Mouse (Mus musculus) forebrain, postnatal 0 days (tissue): Measurements from ENCODE around the gene Dock9. TPM values are rescaled to one million over a fixed set of nuclear protein-coding genes. Genes with fewer than 3 reads are reported as not detected.
A peak's percentile ranks its signal among the peaks of the same experiment; 100 is the strongest.

Experiments
- ATAC-seq: fragments of 200-750 bp; cut with Nextera tagmentation; 2 replicates; pipeline ENCODE4 v1.8.0; 2017; ENCODE audit warnings: mild to moderate bottlenecking, moderate library complexity
- DNase-seq: peaks from one replicate; pipeline ENCODE4 v3.0.0-alpha.2; 2015
- H3K27ac ChIP-seq: fragments of 300-500 bp; sonication (generic); 2 replicates; pipeline ENCODE4 v1.5.1; 2014; ENCODE audit warnings: low read depth, mild to moderate bottlenecking, antibody characterized with exemption, low read length, moderate library complexity, mixed read lengths
- H3K27me3 ChIP-seq: fragments of 300-500 bp; sonication (generic); 2 replicates; pipeline ENCODE4 v1.6.1; 2014; ENCODE audit warnings: mild to moderate bottlenecking, low read length, mixed read lengths; ENCODE audit not compliant: insufficient read depth
- H3K36me3 ChIP-seq: fragments of 300-500 bp; sonication (generic); 2 replicates; pipeline ENCODE4 v1.6.1; 2014; ENCODE audit warnings: mild to moderate bottlenecking, moderate library complexity; ENCODE audit not compliant: insufficient read depth
- H3K4me1 ChIP-seq: fragments of 300-500 bp; sonication (generic); 2 replicates; pipeline ENCODE4 v1.6.1; 2014; ENCODE audit warnings: antibody characterized with exemption; ENCODE audit not compliant: insufficient read depth
- H3K4me2 ChIP-seq: fragments of 300-500 bp; sonication (generic); 2 replicates; pipeline ENCODE4 v1.6.1; 2014; ENCODE audit warnings: low read depth, mild to moderate bottlenecking, moderate library complexity
- H3K4me3 ChIP-seq: fragments of 300-500 bp; sonication (generic); 2 replicates; pipeline ENCODE4 v1.5.1; 2014; ENCODE audit warnings: low read depth, low read length, mixed read lengths
- H3K9ac ChIP-seq: fragments of 300-500 bp; sonication (generic); 2 replicates; pipeline ENCODE4 v1.6.1; 2014; ENCODE audit warnings: mild to moderate bottlenecking
- H3K9me3 ChIP-seq: fragments of 300-500 bp; sonication (generic); 2 replicates; pipeline ENCODE4 v1.6.1; 2016; ENCODE audit warnings: low read length
- CTCF ChIP-seq: sonication (generic); IDR thresholded peaks from 2 replicates; pipeline ENCODE4 v1.5.1; 2016; ENCODE audit warnings: antibody characterized with exemption, control low read depth, low read depth
- WGBS: fragments of 180-500 bp; shearing (Covaris S2); extraction: QIAGEN DNeasy Blood & Tissue Kit; methylation state at CpG from one replicate; pipeline ENCODE4 v1.1.7; 2014; 5-methylcytosine and 5-hydroxymethylcytosine counted together
- polyA plus RNA-seq: library from polyadenylated mRNA; unstranded; fragments of >200 nt; fragmentation: Nextera tagmentation; extraction: Ambion mirVana; gene quantifications from 2 replicates; pipeline ENCODE4 v1.2.1, GENCODE M21; 2015
- total RNA-seq: library from RNA; depleted of rRNA; stranded (reverse); fragments of >200 nt; gene quantifications from 2 replicates; pipeline ENCODE4 v1.2.3, GENCODE M21; 2014

Gene Dock9
- total and polyA plus RNA-seq, 2 experiments from 2014 or later: 14.2 to 87.2 TPM

DNA sequence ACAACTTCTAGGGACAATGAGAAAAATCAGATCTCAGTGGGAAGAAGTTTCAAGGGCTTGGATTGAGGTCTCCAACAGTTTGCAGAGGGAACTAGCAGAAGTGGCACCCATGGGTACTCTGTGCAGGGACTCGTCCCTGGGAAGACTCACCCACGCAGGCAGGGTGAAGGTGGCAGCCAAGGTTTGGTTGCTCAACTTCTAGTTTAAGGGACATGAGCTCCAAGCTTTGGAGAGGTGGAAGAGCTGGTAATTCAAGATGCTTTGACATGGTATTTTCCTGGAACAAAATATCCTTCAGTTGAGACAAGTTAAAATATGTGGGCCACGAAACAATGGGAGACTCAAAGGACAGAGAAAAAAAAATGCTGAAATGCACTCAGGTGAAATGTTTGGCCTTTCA, 263.1 kb downstream of the Dock9 start:
- H3K36me3 ChIP-seq: no peaks in the 10 kb centered on the region
- no peaks in the 10 kb centered on the region for H3K9me3 ChIP-seq
- H3K9ac ChIP-seq: no peak overlapping the region
- no peak overlapping the region for H3K4me3 ChIP-seq
- no peak for TF ChIP-seq CTCF
- no peak for DNase-seq
- H3K4me1 ChIP-seq: no peaks in the 10 kb centered on the region
- H3K27me3 ChIP-seq: no peaks in the 10 kb centered on the region
- no peak for ATAC-seq
- WGBS: 86% methylated on average over 3 of the region's 3 CpGs
- no peak overlapping the region for H3K4me2 ChIP-seq
- H3K27ac ChIP-seq: no peak overlapping the region

DNA sequence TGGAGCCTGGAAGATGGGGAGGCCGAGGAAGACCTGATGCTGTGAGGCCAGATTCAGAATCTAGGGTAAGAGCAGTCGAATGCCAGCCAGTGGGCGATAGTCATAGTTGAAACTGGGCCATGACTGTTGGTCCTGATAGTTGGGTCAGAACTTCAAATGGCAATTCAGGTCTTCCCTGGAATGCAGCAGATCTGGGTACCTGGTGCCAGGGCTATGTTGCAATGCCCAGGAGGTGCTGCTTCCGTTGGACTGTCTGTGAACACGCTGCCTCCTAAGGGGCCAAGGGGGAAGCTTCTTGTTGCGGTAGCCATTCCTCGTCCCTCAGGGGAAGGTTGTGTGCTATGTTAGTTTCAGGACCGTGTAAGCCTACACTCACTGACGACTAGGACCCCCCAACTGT, 266.8 kb downstream of the Dock9 start:
- TF ChIP-seq CTCF: no peak
- H3K27ac ChIP-seq: no peak overlapping the region
- no peaks in the 10 kb centered on the region for H3K4me1 ChIP-seq
- no peak overlapping the region for H3K4me3 ChIP-seq
- ATAC-seq: no peak
- no peak for DNase-seq
- no peak overlapping the region for H3K4me2 ChIP-seq
- H3K9ac ChIP-seq: no peak overlapping the region
- 86% methylated on average over 9 of the region's 9 CpGs for WGBS
- H3K9me3 ChIP-seq: no peaks in the 10 kb centered on the region
- no peaks in the 10 kb centered on the region for H3K36me3 ChIP-seq
- no peaks in the 10 kb centered on the region for H3K27me3 ChIP-seq

DNA sequence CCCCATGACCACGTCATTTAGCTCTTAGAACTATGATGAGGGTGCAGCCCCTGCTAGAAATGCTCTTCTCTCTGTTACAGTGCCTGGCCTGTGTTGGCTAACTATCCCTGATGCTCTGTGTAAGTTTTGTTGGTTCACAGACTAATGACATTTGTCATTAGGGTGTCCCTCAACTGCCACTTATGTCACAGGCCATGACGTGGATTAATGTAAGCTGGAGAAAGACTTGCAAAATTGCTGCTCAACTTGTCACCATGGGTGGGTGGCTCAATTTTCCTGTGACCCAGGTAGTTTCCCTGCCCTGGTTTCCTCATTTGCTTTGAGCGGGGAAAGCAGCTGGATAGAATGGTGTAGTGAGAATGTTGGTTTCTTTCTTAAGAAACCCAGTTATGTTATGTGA, 269.8 kb downstream of the Dock9 start:
- Histone ChIP-seq H3K4me3 (no peak overlapping the region), H3K9ac (no peak overlapping the region), H3K4me2 (no peak overlapping the region), H3K36me3 (no peaks in the 10 kb centered on the region), H3K27ac (no peak overlapping the region), H3K9me3 (no peaks in the 10 kb centered on the region), H3K27me3 (no peaks in the 10 kb centered on the region), H3K4me1 (no peaks in the 10 kb centered on the region)
- ATAC-seq (no peak), DNase-seq (no peak)
- 80% methylated on average over 3 of the region's 3 CpGs for WGBS
- TF ChIP-seq CTCF: no peak

DNA sequence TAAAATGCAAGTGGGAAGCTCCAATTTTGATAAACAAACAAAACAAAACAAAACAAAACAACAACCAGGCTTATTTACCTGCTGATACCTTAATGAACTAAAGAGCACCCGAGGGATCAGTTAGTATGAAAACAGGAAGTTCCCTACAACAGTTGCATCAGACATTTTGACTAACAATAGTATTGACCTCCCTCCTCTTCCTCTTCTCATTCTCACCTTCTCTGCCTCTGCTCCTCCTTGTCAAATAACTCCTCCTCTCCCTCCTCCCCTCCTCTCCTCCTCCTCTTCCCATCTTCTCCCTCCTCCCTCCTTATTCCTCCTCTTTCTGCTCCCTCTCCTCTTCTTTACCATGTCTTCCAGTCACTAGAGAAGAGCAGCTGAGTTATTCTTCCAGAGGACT, 270.4 kb downstream of the Dock9 start:
- no peak for ATAC-seq
- no peak overlapping the region for H3K9ac ChIP-seq
- no peak for TF ChIP-seq CTCF

DNA sequence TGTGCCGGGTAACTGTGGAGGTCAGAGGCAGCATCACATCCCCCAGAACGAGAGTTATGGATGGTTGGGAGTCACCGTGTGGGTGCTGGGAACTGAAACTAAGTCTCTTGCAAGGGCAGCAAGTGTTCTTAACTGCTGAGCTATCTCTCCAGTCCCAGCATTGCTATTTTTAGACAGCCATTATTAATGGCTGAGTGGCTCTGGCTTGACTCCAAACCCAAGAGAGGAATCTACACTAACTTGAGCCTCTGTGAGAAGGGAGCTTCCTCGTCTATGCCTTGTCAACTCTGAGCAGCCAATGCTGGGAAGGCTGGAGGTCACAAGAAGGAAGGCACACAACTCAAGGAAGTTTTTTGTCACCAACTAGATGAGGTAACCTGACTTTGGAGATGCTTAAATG, 275.9 kb downstream of the Dock9 start:
- Histone ChIP-seq H3K27ac (no peak overlapping the region), H3K9me3 (no peaks in the 10 kb centered on the region), H3K27me3 (no peaks in the 10 kb centered on the region), H3K36me3 (no peaks in the 10 kb centered on the region), H3K4me1 (no peaks in the 10 kb centered on the region), H3K4me2 (no peak overlapping the region), H3K9ac (no peak overlapping the region), H3K4me3 (no peak overlapping the region)
- peak; percentile 10 for DNase-seq
- no peak for ATAC-seq
- no peak for TF ChIP-seq CTCF
- WGBS: 69% methylated on average over 4 of the region's 4 CpGs

More for the DNA sequence above, 270.4 kb downstream of the Dock9 start:
- H3K4me1 ChIP-seq: no peaks in the 10 kb centered on the region
- no peak overlapping the region for H3K4me2 ChIP-seq
- 73% methylated on average over 1 of the region's 1 CpGs for WGBS
- H3K4me3 ChIP-seq: no peak overlapping the region
- H3K27ac ChIP-seq: no peak overlapping the region
- H3K27me3 ChIP-seq: no peaks in the 10 kb centered on the region
- no peaks in the 10 kb centered on the region for H3K9me3 ChIP-seq
- no peak for DNase-seq
- no peaks in the 10 kb centered on the region for H3K36me3 ChIP-seq

DNA sequence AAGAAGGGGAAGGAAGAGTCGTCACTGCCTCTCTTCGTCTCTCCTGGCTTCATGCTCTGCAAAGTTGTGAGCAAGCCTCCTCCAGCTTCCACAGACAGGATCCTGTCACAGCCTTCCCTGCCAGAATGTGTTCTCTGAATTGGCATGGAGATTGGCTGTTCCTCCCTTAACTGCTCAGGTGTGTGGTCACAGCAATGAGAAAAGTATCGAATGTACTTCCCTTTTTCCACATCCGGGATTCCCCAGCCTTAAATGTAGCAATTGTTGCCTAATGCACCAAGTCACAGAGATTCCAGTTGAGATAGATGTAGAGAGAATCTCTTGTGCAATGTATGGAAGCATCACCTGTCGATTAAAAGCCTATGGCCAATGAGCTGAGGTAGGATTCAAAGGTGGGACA, 280.8 kb downstream of the Dock9 start:
- WGBS: 78% methylated on average over 5 of the region's 5 CpGs
- H3K4me1 ChIP-seq: no peaks in the 10 kb centered on the region
- H3K4me3 ChIP-seq: no peak overlapping the region
- no peak for DNase-seq
- TF ChIP-seq CTCF: no peak
- no peak overlapping the region for H3K4me2 ChIP-seq
- H3K36me3 ChIP-seq: no peaks in the 10 kb centered on the region
- H3K9ac ChIP-seq: no peak overlapping the region
- H3K27ac ChIP-seq: no peak overlapping the region
- ATAC-seq: no peak
- no peaks in the 10 kb centered on the region for H3K9me3 ChIP-seq
- H3K27me3 ChIP-seq: no peaks in the 10 kb centered on the region

DNA sequence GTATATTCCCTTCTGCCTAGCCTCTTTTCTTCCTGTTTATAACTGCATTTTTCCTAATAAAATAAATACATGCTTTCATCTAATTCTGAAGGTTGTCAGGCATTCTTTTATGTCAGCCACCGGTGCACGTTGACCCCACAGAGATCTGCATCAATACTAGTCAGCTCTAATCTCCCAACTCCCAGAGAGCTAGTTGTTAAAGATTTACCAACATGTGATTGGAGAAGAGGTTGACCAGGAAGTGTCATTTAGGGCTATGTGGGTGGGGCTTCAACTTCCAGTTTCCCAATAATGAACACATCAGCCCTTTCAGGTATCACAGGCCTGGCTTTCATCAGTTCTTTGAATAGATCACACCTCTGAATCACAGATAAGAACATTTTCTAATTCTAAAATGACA, 288.7 kb downstream of the Dock9 start:
- no peak for ATAC-seq
- WGBS: 67% methylated on average over 2 of the region's 2 CpGs
- TF ChIP-seq CTCF: no peak
- no peak for DNase-seq
- no peak overlapping the region for H3K9ac ChIP-seq
- no peak overlapping the region for H3K4me2 ChIP-seq
- H3K4me1 ChIP-seq: no peaks in the 10 kb centered on the region
- no peak overlapping the region for H3K4me3 ChIP-seq
- H3K27ac ChIP-seq: no peak overlapping the region
- H3K36me3 ChIP-seq: no peaks in the 10 kb centered on the region
- H3K9me3 ChIP-seq: no peaks in the 10 kb centered on the region
- peaks cover 16% of the 10 kb centered on the region for H3K27me3 ChIP-seq

DNA sequence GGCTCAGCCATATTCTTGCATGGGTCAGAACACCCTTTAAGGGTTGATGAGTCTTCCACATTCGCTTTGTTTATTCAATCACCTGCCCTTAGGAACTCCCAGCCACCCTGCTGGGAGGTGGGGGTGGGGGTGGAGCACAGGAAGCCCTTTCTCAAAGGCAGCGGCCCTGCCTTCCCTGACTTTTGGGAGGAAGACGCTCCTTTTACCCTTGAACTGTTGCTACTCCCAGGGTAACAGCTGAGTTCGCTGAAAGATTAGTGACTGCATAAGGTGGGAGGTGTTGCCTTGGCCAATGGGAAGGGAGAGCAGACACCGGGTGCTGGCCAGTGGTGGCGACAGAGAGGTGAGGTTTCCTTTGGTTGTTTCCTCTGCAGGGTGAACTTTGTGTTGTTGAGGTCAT, 291.3 kb downstream of the Dock9 start:
- H3K27ac ChIP-seq: no peak overlapping the region
- no peaks in the 10 kb centered on the region for H3K9me3 ChIP-seq
- DNase-seq (no peak), ATAC-seq (no peak)
- H3K4me1 ChIP-seq: no peaks in the 10 kb centered on the region
- peaks cover 16% of the 10 kb centered on the region for H3K27me3 ChIP-seq
- H3K9ac ChIP-seq: no peak overlapping the region
- no peaks in the 10 kb centered on the region for H3K36me3 ChIP-seq
- no peak for TF ChIP-seq CTCF
- 19% methylated on average over 6 of the region's 6 CpGs for WGBS
- no peak overlapping the region for H3K4me2 ChIP-seq
- H3K4me3 ChIP-seq: no peak overlapping the region
